Mouse (Mus musculus) bone marrow macrophage, adult 2 months (primary cell): ENCODE data around the gene H2al2a. TPM values are rescaled to one million over a fixed set of nuclear protein-coding genes. Genes with fewer than 3 reads are reported as not detected.

Experiments used
- H3K27ac ChIP-seq: 2 replicates; pipeline ENCODE4 v1.5.1; 2012; ENCODE audit warnings: low read depth, low read length; ENCODE audit not compliant: insufficient read depth
- H3K4me1 ChIP-seq: 2 replicates; pipeline ENCODE4 v1.6.1; 2012; ENCODE audit warnings: low read length; ENCODE audit not compliant: control insufficient read depth, insufficient read depth
- H3K4me3 ChIP-seq: 2 replicates; pipeline ENCODE4 v1.5.1; 2012; ENCODE audit warnings: mild to moderate bottlenecking, low read length, moderate library complexity; ENCODE audit not compliant: insufficient read depth
- CTCF ChIP-seq: IDR thresholded peaks from 2 replicates; pipeline ENCODE4 v1.5.1; 2012; ENCODE audit warnings: low read depth, mild to moderate bottlenecking, low read length, moderate library complexity
- POLR2A ChIP-seq: IDR thresholded peaks from 2 replicates; pipeline ENCODE4 v1.6.1; 2012; ENCODE audit warnings: mild to moderate bottlenecking, low read depth, low read length, borderline replicate concordance
- polyA plus RNA-seq: library from polyadenylated mRNA; stranded (reverse); fragments of >200 nt; gene quantifications from 2 replicates; pipeline ENCODE4 v1.2.4, GENCODE M21; 2012; ENCODE audit not compliant: missing spikeins, insufficient read depth, insufficient read length

The H2al2a gene
- polyA plus RNA-seq, 1 experiment: not detected

DNA sequence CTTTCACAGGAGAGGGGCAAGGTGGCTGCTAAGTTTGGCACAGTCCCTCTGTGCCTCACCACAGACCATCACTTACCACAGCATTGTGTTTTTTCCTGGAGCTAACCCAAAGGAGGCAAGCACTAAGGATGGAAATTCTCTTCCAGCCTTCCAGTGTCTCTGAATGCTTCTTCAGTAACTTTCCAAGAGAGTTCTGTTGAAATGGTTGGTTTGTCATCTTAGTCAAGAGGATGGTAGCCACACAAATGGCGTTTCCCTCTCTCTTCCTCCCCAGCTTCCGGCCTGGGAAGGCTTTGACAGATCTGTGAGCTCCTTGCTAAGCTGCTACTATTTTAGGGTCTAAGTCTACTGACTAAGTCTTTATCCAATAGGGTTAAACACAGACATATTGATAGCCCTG, 40.7 kb upstream of the H2al2a start, which contains the start of gene A930004D18Rik:
Gene A930004D18Rik, minus strand, starts transcription at position 247 of the 400 bp plus-strand sequence.
- no peak within 1 kb of the TSS for H3K27ac ChIP-seq

DNA sequence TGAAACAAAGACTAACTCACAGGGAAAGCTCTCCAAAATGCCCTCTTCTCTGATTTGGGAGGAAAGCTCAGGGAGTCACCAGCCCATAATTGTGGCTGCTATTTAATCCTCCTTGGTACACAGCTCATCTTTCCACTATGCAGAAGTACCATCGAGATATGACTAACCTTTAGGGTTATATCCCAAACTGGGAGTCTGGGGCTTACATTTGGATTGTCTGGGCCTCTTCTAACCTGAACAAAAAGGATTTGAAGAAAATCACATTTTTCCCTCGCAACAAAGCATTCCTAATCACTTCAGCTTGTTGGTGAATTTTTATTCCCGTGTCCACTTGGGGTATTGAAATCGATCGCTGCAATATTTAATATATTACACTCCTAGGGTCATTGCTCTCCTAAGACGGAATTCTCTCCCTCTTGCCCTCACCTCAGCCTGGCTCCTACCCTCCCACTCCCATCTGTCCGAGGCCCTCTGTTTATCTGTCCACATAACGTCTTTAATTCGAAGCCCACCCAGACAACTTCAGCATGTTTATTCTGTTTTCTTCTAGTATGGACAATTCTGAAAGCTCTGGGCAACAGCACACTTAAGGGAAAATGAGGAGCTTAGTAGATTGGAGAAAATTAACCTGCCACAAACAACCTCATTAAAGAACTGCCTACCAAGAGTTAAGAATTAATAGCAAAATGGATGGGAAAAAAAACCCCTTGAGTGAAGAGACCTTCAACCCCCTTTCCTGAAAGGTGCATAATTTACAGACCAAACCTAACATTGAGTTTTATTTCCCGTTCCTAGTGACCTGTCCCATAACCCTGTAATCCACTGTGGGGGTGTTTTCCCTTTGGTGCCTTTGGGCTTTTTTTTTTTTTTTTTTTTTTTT, 37.9 kb upstream of the H2al2a start:
- Histone ChIP-seq H3K4me3 (no peak overlapping the region), H3K27ac (no peak overlapping the region), H3K4me1 (no peaks in the 10 kb centered on the region)
- TF ChIP-seq POLR2A: no peak
- TF ChIP-seq CTCF: no peak

More for the DNA sequence above, 40.7 kb upstream of the H2al2a start, which contains the start of gene A930004D18Rik:
- Histone ChIP-seq H3K4me1 (no peaks in the 10 kb centered on the region), H3K4me3 (no peak within 1 kb of the TSS)
- no peak for TF ChIP-seq CTCF
- no peak for TF ChIP-seq POLR2A

DNA sequence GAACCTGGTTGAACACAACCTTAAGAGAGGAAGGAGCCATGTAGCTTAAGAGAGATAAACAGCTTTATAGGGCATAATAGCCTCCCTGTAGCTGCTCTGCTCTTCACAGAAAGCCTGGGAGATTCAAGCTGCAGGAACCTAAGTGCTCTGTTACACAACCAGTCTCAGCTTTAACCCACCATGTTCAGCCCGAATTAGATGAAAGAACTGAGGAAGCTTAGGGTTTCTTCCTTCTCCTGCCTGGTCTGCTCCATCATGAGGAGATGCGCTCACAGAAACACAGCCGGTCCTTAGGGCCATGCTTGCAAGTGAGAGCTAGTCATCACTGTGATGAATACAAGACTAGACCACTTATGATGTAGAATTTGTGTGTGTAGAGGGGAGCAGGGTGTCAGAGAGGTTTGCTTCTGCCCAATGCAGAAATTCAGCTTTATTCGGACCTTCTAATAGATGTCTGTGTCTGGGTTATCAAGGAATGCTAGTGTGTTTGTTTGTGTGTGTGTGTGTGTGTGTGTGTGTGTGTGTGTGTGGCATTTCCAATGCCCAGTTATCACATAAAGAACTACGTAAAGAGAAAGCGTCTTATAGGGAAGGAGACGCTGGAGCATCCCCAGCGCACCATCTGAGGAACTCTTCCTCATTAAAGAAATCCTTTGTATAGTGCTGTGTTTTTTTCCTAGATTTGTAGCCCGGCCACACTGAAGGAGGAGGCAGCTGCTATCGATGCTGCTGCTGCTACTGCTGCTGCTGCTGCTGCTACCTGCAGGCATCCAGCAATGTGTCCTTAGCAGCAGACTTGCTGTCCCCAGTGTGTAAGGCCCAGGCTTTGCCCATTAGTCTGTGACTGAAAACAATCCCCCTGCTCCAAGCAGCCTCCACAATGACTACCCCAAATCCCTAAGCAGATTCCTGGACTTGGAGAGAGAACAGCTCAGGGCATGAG, 36.7 kb upstream of the H2al2a start:
- H3K27ac ChIP-seq: no peak overlapping the region

DNA sequence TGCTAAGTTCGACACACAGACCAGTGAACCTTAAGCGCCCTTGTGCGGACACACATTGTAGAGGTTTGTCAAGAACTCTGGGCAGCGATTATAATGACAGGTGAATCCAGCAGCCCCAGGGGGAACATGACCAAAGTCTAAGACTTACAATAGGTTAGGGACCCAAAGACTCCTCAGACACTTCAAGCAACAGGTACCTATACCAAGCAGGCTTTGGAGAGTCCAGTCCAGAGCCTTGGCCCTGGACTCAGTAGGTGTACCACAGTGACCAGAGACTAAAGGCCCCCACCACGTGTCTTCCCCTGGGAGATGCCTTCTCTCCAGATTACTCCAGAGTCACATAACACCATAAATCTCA, 35.8 kb upstream of the H2al2a start:
- Histone ChIP-seq H3K27ac (no peak overlapping the region), H3K4me1 (no peaks in the 10 kb centered on the region), H3K4me3 (no peak overlapping the region)
- TF ChIP-seq CTCF (no peak), POLR2A (no peak)

More for the DNA sequence above, 36.7 kb upstream of the H2al2a start:
- TF ChIP-seq CTCF: no peak
- no peak for TF ChIP-seq POLR2A
- no peak overlapping the region for H3K4me3 ChIP-seq
- H3K4me1 ChIP-seq: no peaks in the 10 kb centered on the region

- H3K4me3 ChIP-seq: peak overlapping the region; percentile 11; the same call in 1 of the 2 replicates
- TF ChIP-seq POLR2A: no peak
- TF ChIP-seq CTCF: no peak
- H3K27ac ChIP-seq: no peak overlapping the region
- H3K4me1 ChIP-seq: no peaks in the 10 kb centered on the region
Observed at GRCm38 (mm10) chr2:18031831-18032537, 35.2 kb upstream of the H2al2a start.

DNA sequence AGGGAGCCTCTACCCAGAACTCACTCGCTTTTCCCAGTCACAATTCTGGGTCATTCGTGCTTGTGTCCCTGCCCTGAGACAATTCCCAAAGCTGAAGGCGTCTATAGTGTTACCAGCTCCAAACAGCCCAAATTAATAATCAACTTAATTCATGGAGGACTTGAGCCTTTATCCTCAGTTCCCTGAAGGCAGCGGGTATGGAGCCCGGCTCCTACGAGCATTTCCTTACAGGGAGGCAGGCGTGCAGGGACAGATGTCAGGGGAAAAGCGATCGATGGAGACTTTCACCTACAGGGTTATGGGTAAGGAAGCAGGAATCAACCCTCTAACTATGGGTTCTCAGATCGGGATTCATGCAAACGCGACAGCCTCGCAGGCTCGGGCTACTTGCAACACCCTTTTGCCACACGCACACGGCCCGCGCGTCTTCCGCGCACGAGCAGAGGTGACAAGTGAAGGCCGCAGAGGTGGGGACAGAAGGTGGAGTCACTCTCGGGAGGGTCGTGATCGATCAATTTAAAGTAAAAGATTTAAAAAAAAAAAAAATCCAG, 34.6 kb upstream of the H2al2a start:
- no peak for TF ChIP-seq POLR2A
- TF ChIP-seq CTCF: no peak
- H3K27ac ChIP-seq: no peak overlapping the region
- no peaks in the 10 kb centered on the region for H3K4me1 ChIP-seq
- H3K4me3 ChIP-seq: peak overlapping the region; percentile 11; the same call in 1 of the 2 replicates

DNA sequence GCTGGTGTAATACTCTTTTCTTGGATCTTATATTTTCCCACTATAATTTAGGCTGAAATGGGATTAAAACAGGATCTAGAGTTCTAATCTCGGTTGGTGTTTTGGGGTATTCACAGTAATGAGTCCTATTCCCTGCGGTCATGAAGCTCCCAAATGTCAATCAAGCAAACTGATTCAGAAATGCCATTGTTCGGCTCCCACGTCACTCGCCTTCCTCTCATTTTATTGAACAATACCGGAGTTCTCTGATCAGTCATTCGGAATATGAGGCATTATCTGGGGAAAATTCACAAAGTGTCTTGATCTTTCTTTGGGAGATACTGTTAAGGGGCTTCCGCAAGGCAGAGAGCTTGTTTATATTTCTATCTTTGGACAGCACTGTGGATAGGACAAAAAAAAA, 33.8 kb upstream of the H2al2a start:
- TF ChIP-seq POLR2A: no peak

GRCm38 (mm10) chr2:18029656-18030055, 32.9 kb upstream of the H2al2a start:
- TF ChIP-seq CTCF: no peak
- TF ChIP-seq POLR2A: no peak
- no peaks in the 10 kb centered on the region for H3K4me1 ChIP-seq
- H3K27ac ChIP-seq: no peak overlapping the region
- H3K4me3 ChIP-seq: no peak overlapping the region

More for the DNA sequence above, 33.8 kb upstream of the H2al2a start:
- Histone ChIP-seq H3K4me3 (no peak overlapping the region), H3K27ac (no peak overlapping the region), H3K4me1 (no peaks in the 10 kb centered on the region)

- no peaks in the 10 kb centered on the region for H3K4me1 ChIP-seq
- TF ChIP-seq POLR2A (no peak), CTCF (no peak)
- peak overlapping the region; percentile 72 for H3K4me3 ChIP-seq
- H3K27ac ChIP-seq: no peak overlapping the region
Observed at GRCm38 (mm10) chr2:18028140-18029021, 31.6 kb upstream of the H2al2a start.
